Mouse (Mus musculus) testis, adult 2 months (tissue): ENCODE results near the gene Sema4d.

Experiments
- CTCF ChIP-seq: fragments of 200-500 bp; IDR thresholded peaks from 2 replicates; pipeline ENCODE4 v1.5.1; 2012; ENCODE audit warnings: low read depth, mild to moderate bottlenecking, inconsistent platforms, low read length, moderate library complexity; ENCODE audit not compliant: control insufficient read depth, insufficient read depth, insufficient replicate concordance
- POLR2A ChIP-seq: fragments of 200-500 bp; IDR thresholded peaks from 2 replicates; pipeline ENCODE4 v1.6.1; 2012; ENCODE audit warnings: low read depth, mild to moderate bottlenecking, inconsistent platforms, low read length, moderate library complexity; ENCODE audit not compliant: control insufficient read depth

GRCm38 (mm10) chr13:51753802-51754444 is 39.6 kb downstream of the Sema4d start:
- TF ChIP-seq CTCF: no peak
- no peak for TF ChIP-seq POLR2A
